Mouse (Mus musculus): ENCODE results near the gene Fmod.

- TF ChIP-seq POLR2A (IDR thresholded peaks at IDR 0.05; ENCODE audit: insufficient read length, low read depth) (no peak), USF1 (IDR thresholded peaks at IDR 0.05; ENCODE audit: low read depth) (no peak), TCF12 (IDR thresholded peaks at IDR 0.05; ENCODE audit: insufficient read depth, poor library complexity, severe bottlenecking) (no peak), POLR2AphosphoS2 (IDR thresholded peaks at IDR 0.05; ENCODE audit: insufficient read length, low read depth) (no peak), MYOD1 (IDR thresholded peaks at IDR 0.05; ENCODE audit: control insufficient read depth in 1 of 3, insufficient read length in 2 of 3, low read depth in 2 of 3) (no peak), E2F4 (IDR thresholded peaks at IDR 0.05; ENCODE audit: insufficient read depth) (no peak)
Measured at GRCm38 (mm10) chr1:134062411-134063085, 25.5 kb downstream of the Fmod start.

All from myocyte (in vitro differentiated cells).